Mouse (Mus musculus) left cerebral cortex, postnatal 4 days (tissue): Measurements from ENCODE around the gene Tnni1. TPM values are rescaled to one million over a fixed set of nuclear protein-coding genes. Genes with fewer than 3 reads are reported as not detected.

Experiments used
- DNase-seq: peaks from one replicate; pipeline ENCODE4 v3.0.0-alpha.2; 2022
- intact Hi-C: fragments of 180-260 bp; cut with DNase I; formaldehyde crosslinking; loops from one replicate; pipeline ENCODE4 v1.15.1; 2025
- total RNA-seq, 2 experiments: library from RNA; stranded (reverse); gene quantifications; 2 replicates each; pipeline ENCODE4 v1.2.3; 2021

The Tnni1 gene
- not detected for total RNA-seq

DNA sequence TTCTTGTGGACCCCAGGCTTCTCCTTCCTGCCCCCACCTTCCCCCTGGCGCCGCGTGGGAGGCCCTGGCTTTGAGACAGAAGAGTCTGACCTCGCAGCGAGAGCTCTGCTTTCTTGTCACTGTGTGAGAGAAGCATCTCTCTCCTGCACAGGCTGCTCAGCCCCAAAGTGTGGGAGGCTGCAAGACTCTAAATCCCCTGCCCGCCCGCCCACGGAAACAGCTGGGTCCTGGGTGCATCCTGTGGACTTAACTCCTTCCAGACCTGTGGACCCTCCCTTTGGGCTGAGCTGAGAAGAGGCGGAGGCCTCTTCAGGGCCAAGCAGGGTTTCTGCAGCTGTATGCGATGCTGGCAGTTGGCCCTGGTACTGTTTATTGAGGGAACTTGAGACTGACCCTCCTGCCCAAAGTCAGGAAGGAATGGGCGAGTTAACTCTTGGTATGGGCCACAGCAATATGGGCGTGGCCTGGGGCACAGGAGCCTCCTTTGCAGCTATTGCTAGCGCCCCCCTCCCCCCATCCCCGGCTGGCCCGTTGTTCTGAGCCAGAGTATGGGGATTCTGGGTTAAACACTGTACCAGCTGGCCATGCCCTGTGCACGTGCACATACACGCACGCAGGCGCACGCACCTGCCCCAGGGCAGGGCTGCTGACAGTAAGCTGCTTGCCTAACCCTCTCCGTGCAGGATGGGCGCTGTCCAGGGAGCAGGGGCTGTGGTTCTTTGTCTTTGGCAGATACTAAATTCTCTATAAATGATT lies at the start of gene Tnni1:
Gene Tnni1, plus strand, starts transcription at position 655 of the 756 bp plus-strand sequence.
- DNase-seq = peak; percentile 29
- intact Hi-C loops = no loop called here

DNA sequence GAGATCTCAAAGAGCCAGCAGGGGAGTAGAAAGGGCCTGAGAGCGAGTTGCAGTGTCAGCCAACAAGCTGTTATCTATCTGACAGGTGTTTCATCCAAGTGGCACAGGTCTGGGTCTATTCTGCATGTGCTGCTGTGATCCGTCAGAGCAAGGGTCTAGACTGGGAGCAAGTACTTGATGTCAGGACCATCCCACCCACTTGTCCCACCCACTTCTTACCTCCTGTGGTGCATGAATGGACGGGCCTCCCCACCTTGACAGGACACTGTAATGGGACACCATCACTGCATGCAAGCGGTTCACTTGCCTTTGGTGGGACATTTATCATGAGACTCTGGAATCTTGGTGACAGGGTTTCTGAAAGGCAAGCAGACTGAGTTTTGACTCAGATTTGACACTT lies 49.4 kb upstream of the Tnni1 start:
- DNase-seq = no peak
- intact Hi-C loops = loop anchor here (10.0 kb wide), 1 partner anchor 215 kb away; no protein-coding TSS in a partner anchor

DNA sequence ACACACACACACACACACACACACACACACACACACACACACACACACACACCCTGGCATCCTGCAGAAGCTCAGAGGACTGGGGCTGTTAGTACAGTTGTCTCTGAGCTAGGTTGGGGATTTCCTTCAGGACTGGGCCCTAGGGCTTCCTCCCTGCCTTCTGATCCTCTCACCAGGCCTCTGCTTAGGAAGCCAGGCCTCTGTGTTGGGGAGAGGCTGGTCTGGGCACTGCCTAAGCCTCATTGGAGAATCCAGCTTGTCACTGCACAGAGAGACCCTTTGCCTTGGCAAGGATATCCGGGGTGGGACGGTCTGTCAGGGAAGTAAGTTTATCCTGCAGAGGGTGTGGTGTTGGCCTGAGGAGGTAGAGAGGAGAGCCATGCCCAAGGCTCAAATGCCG lies 48.9 kb upstream of the Tnni1 start:
- no peak for DNase-seq
- intact Hi-C loops = no loop called here

DNA sequence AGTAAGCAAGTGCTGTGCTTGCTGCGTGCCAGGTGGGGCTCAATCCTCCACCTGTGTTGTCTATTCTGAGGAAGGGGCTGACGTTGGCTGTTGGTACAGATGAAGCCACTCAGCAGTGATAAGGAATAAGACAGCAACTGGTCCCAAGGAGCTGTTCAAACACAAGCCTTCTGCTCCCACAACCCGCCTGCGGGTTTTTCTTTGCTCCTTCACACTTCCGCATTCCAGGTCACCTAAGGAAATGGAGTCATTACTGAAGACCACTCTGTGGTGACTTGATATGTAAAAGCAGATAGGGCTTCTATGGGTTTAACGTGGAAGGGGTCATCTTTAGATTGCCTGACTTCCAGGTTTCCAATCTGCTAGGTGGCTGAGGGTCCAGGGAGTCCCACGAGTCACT lies 47.8 kb upstream of the Tnni1 start:
- intact Hi-C loops = no loop called here

DNA sequence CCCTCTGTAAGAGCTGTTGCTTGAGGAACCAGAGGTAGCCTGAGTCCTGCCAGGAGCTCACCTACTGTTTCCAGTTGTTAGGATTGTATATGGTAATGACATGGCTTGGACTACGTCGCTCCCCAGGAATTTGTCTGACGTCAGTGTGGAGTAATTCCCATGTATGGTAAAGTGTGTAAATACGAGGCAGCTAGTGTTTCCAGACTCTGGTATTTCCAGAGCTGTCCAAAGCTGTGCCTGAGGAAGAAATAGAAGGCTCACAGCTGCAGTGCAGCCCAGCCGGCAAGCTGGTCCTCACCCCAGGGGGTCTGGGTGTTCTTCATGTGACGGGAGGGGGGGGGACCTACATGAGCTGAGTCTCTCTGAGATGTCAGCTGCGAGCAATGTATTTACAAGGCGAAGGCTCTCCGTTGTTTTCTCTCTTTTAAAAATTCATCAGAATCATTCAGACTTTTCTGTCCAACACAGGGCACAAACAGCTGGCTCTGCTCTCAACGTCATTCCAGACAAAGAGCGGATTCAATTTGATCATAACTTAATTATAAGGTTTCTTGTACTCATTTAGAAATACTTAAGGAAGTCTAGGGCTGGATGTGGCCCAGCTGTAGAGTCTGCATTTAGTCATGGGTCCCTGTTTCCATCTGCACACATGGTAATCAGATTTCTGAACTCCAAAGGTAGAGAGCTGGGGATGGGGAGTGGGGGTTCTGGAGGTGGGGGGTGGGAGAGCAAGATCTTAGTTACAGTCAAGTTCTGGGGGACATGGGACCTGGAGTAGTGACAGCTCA lies 47.1 kb upstream of the Tnni1 start:
- peak; percentile 19 for DNase-seq
- intact Hi-C loops = no loop called here

More for the DNA sequence above, 47.8 kb upstream of the Tnni1 start:
- DNase-seq = no peak

DNA sequence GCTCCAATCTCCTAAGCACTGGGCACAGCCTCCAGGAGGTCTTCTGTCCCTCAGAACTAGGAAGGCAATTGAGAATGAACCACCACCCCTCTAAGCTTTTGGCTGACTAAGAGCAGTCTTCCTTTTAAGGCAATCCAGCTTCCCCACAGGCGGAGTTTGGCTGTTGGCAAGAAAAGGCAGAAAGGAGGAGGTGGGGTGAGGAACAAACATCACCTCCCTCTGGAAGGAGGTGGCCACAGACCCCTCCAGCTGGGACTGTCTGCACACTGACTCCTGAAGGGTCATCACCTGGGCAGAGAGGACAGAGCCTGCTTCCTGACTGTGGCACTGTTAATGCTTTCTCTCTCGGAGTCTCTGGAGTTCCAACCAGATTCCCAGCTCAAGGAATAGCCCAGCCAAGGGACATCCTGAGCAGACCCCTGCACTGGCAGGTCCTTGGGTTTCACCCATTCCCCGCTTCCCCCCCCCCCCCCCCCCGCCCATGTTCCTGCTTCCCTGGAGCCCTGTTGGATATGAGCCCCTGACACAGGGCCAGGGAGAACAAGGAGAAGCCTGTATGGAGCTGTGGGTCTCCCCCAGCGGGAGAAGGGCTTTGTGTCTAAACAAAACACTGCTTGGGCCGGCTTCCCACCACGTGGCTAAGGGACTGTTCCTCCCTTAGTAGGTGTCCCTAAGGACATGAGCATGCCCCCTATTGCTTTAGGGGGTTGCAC lies 44.9 kb upstream of the Tnni1 start:
- intact Hi-C loops = no loop called here
- DNase-seq = peak; percentile 60

DNA sequence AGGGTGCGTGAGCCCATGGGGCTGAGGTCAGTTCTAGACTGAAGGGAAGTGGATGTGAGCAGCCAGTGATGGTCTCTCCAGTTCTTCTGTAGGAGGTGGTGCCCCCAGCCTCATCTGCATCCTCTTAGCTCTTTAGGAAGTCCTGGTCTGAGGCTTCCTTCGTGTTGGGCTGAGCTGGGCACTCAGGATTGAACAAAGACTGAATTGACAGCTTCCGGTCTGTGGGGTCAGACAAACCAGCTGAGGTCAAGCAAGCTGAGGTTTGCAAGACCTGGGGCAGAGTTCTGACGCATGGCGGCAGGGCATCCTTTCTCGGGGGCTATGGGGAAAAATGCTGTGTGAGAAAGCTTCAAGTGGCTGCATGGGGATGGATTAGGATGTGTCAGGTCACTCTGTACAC lies 43.8 kb upstream of the Tnni1 start:
- intact Hi-C loops = no loop called here
- no peak for DNase-seq

DNA sequence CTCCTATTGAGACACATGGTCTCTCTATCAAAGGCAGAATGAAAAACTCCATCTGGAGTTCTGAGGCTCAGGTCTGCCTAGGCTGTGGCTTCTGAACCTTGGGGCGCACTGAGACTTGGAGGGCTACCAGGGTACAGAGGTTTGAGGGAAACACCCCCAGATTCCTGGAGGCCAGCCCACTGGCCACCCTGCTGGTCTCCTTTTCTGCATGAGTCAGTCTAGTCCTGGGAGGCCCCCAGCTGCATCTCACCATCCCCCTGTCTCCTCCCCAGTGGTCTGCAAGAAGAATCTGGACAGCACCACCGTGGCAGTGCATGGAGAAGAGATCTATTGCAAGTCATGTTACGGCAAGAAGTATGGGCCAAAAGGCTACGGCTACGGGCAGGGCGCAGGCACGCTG lies 34.2 kb upstream of the Tnni1 start:
- DNase-seq = peak; percentile 21
- intact Hi-C loops = no loop called here

DNA sequence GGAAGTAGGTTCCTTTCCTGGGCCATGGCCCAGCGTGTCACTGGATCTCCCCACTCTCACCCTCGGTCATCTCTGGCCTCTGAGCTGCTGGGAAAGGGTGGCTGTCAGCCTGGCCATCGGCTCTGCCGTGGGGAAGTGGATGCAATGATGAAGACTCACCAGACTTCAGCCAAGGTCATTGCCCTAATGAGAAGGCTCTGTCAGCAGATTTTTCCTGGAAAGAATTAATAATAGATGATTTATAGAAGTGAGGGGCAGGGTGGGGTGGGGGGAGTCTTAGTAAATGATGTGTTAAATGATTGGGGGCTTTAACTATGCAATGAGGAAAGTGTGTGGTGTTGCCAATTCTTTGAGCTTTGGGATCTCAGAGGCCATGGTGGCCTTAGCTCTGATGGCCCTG lies 33.0 kb upstream of the Tnni1 start:
- intact Hi-C loops = no loop called here
- no peak for DNase-seq

DNA sequence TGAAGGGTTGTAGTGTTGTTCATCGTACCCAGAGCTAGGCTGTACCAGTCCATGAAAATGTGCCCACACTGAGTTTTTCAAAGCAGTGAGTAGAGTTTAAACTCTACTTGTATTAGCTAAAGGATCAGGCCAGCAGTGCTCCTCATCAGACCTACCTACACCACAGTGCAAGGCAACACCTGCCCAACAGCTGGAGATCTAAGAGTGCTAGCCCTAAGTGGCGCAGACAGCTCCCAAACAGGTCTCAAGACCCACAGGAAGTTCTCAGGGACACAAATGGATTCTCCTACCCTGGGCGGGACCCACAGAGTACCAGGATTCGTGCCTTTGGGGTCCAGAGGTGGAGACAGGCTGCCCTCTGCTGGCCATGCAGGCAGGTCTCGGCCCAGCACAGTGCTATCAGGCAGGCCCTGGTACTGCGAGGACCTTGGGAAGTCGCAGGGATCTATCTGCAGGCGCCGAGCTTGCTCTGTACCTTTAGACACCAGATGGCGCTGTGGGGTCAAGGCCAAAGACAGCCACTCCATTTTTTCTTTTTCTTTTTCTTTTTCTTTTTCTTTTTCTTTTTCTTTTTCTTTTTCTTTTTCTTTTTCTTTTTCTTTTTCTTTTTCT lies 26.4 kb upstream of the Tnni1 start:
- intact Hi-C loops = no loop called here
- peak; percentile 95 for DNase-seq

DNA sequence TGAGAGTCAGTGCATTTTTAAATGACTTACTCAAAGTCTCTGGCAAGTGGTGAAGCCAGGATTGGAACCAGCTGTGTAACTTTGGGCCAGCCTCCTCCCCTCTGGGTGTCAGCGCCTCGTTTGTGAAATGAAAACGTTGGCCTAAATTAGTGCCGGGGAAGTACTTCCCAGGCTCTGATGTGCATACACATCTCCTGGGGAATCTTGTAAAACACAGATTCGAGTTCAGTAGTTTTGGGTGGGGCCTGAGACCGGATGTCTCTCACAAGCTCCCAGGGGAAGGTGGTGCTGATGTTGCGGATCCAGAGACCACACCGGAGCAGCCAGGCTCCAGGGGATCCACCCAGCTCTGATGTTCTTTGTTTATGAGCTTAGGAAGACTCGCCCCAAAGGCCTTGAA lies 23.9 kb upstream of the Tnni1 start:
- no peak for DNase-seq
- intact Hi-C loops = no loop called here

DNA sequence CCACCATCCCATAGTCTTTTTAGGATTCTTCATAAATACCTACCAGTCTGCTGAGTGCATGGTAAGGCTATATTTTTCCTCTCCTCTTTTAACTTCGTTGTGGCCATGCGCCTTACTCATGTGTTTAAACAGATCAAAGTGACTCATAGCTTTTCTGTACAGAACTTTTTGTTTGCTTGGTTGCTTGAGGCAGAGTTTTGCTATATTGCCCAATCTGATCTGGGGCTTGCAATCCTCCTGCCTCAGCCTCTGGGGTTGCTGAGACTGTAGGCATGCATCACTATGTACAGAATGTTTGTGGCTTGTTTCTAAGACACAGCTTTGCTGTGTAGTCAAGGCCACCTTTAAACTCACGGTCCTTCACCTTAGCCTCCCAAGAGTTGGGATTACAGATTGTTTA lies 23.3 kb upstream of the Tnni1 start:
- intact Hi-C loops = no loop called here
- DNase-seq = no peak

DNA sequence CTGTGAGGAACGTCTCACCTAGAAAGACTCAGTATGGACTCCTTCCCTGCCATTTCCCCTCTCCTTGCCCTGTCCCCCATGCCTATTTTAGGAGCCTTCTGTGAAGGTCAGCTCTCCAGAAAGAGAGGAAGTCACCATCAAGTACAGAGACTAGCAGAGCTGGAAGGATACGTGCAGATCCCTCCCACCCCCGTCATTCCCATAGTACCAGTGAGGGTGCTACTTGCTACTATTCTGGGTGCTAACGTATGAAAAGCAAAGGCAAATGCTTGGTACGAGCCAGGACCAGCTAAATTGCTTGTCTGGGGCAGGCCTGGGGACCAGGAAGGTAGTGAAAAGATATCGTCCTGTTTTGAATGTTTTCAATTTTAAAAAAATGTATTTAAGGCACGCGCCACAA lies 21.9 kb upstream of the Tnni1 start:
- intact Hi-C loops = no loop called here

DNA sequence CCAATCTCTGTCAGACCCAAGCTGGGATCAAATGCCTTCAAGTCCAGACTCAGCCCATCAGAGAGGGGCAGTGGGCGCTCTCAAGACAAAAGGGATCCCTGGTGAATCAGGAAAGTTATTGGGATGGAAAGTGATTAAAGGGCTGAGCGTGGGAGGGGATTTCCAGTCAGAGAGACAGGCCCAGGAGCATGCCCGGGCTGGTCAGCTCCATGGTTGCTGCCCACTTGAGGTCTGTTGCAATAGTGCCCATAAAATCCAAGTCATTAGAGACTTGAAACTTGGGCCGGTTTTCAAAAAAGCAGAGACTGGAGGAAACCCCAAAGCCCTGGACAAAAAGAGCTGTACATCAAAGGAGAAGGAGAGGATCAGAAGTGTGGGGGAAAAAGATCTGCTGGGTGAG lies 19.5 kb upstream of the Tnni1 start:
- intact Hi-C loops = no loop called here
- DNase-seq = no peak

More for the DNA sequence above, 21.9 kb upstream of the Tnni1 start:
- DNase-seq = no peak

DNA sequence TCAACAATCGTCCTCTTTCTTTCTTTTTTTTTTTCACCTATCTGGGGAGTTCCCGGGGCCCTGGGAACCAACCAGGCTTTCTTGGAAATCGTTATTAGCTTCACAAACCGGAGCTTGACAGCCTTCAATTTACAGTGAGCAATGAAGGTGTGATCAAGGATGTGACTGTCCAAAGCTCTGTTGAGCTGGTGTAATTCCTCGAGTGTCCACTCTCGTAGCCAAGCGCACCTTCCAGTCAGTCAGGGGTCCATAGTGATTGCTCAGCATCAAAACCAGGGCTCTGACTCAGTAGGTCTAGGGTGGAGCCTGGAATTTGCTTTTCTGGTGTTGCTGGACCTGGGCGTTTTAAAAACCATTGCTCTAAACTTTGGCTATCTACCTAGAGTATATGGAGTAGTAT lies 19.0 kb upstream of the Tnni1 start:
- no peak for DNase-seq
- intact Hi-C loops = no loop called here

DNA sequence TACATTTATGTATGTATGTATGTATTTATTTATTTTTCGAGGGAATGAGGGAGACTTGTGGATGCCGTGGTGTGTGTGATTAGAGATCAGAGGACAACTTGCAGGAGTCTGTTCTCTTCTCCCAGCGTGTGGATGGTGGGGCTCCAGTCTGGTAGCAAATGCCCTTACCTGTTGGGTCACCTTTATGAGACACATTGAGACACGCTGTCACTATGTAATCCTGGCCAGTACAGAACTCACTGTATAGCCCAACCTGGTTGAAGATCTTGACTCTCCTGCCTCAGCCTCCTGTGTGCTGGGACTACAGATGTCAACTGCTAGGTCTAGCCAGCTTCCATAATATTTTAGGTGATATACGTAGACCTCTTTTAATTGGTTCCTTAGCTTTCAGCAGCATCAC lies 17.5 kb upstream of the Tnni1 start:
- intact Hi-C loops = no loop called here

DNA sequence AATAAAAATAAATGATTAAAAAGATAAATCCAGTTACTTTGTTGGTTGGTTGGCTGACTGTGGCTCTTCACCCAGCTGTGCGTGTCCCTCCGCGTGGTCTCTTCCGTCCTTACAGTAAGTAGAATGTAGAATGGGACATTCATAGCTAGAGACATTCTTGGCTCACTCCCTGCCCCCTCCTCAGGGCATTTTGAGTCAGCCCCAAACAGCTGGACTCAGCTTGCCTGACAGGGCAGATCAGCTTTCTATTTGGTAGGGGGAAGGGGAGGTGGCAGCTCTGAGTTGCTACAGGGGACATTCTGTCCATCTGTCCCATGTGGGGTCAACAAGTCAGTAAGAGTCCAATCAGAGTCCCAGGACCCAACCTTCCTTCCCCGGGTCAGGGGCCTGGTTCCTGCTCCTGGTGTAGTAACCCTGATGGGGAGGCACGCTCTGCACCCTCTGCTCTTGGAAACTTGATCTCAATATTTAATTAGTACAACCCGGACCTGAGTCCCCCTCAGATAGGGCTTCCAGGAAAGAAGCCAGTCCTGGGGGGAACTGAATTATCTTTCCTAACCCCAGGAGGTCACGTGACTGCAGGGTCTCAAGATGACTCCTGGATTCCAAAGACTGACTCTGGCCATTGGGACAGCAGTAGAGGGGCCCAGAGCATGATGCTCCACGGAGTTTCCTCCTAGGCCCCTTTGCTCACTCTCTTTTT lies 15.6 kb upstream of the Tnni1 start:
- no peak for DNase-seq
- intact Hi-C loops = no loop called here

More for the DNA sequence above, 17.5 kb upstream of the Tnni1 start:
- DNase-seq = no peak

DNA sequence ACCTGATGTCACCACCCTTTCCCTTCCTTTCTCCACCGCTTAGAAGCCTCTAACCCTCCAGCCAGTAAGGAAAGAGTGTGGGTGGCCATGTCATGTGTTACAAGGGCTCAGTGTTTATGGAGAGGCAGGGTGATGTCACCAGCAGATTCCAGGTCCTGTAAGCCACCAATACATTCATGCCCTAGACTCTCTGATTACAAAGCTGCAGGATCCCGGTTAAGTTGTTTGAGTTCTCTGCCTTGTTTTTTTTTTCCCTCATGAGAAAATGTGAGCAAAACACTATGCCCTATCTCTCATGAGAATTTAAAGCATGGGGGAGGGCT lies 15.1 kb upstream of the Tnni1 start:
- DNase-seq = no peak
- intact Hi-C loops = no loop called here

DNA sequence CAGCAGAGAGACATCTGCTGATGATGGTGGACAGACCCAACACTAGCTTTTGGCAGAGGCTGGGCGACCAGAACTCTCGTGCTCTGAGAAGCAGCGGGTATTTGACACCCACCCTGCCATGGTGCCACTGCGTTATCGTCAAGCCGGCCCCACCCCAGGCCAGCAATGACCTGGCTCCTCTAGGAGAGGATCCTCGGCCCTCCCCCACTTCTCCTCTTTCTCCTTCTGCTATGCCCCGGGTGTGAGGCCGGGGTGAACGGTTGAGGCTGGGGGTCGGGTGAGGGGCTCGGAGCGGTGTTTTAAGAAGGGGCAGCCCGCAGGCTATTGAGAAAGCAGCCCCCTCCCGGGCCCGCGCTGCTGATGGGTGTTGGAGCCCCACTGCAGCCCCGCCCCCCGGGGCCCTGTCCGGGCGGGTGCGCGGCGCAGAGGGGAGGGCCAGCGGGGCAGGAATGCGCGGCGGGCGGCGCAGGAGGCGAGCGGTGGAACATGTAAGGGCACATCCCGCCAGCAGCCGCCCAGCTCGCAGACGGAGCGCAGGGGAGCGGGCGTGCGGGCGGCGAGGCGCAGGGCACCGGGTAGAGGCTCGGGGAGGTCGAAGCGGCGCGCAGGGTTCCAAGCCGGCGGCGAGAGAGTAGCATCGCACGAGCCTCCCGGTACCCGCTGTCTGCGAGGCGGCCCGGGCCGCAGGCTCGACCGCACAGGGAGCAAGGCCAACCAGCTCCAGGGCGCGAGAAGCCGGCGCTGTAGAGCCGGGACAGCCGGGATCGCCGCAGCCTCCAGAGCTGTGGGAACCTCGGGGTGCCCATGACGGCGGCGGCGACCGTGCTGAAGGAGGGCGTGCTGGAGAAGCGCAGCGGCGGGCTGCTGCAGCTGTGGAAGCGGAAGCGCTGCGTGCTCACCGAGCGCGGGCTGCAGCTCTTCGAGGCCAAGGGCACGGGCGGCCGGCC lies 13.3 kb upstream of the Tnni1 start, which contains the start of gene Phlda3:
Gene Phlda3, plus strand, starts transcription at position 475 of the 947 bp plus-strand sequence.
- intact Hi-C loops = no loop called here
- peak; percentile 53 for DNase-seq
